Mouse (Mus musculus) kidney, postnatal 4 days (tissue): ENCODE measurements around the gene 1700024B05Rik.
"Not testable (repeated sequence)": the region's sequence is repeated elsewhere in the genome, so short reads cannot be mapped to it uniquely, and the experiment has no call there.

Source experiments
- DNase-seq, 2 experiments: peaks; one replicate each; pipeline ENCODE4 v3.0.0; 2021; ENCODE audit warnings: mixed read lengths in 2 of 2

1700024B05Rik gene

GRCm38 (mm10) chr14:41943695-41944094, at the start of gene 1700024B05Rik:
Gene 1700024B05Rik, plus strand, starts transcription at chr14:41943995.
- DNase-seq = not testable (repeated sequence)

DNA sequence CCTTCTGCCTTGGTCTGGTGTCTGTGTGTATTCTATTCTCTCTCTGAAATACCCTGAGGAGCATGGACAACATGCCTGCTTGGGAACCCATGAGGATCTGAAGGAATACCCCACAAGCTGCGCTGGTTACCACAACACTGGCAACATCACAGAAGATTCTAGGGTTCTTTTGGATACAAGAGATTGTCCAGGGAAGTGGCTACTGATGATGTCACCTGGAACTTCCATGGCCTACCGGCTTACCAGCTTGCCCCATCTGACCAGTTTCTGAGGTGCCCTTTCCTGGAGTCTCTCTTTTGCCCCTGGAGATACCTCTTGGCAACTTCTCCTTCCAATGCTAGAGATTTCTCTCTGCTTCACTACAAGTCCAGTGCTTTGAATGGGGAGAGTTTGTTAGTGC, 36.6 kb upstream of the 1700024B05Rik start, which contains the start of gene Gm7980:
Gene Gm7980, minus strand, starts transcription at position 101 of the 400 bp plus-strand sequence.
- DNase-seq = not testable (repeated sequence)

- DNase-seq = not testable (repeated sequence)
These were observed 19.1 kb upstream of the 1700024B05Rik start, which contains the start of gene 1700049E17Rik1 for GRCm38 (mm10) chr14:41924649-41925048. Gene 1700049E17Rik1, plus strand, starts transcription at chr14:41924949.

DNA sequence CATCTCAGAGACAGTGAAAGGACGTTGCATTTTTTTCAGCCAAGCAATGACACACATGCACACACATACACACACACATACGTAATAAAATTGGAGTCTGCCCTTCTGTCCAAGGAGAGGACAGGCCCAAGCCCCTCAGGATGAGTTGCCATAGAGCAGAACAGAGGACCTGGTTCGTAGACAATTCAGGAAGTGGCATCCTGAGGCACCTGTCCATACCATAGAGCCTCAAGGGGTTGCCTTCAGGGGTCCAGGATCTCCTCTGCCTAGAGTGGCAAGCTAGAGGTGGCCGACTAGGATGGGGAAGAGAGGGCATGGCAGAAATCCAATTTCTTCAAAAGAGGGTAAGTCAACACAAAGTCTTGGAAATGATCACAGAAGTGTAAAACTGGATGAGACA, 20.3 kb downstream of the 1700024B05Rik start:
- not testable (repeated sequence) for DNase-seq

DNA sequence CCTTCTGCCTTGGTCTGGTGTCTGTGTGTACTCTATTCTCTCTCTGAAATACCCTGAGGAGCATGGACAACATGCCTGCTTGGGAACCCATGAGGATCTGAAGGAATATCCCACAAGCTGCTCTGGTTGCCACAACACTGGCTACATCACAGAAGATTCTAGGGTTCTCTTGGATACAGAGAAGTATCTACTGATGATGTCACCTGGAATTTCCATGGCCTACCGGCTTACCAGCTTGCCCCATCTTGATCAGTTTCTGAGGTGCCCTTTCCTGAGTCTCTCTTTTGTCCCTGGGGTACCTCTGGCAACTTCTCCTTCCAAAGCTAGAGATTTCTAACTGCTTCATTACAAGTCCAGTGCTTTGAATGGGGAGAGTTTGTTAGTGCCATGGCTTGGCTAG, 24.0 kb downstream of the 1700024B05Rik start, which contains the start of gene Gm6401:
Gene Gm6401, minus strand, starts transcription at position 101 of the 400 bp plus-strand sequence.
- not testable (repeated sequence) for DNase-seq

- not testable (repeated sequence) for DNase-seq
These were observed 24.8 kb downstream of the 1700024B05Rik start for GRCm38 (mm10) chr14:41968596-41968995.

DNA sequence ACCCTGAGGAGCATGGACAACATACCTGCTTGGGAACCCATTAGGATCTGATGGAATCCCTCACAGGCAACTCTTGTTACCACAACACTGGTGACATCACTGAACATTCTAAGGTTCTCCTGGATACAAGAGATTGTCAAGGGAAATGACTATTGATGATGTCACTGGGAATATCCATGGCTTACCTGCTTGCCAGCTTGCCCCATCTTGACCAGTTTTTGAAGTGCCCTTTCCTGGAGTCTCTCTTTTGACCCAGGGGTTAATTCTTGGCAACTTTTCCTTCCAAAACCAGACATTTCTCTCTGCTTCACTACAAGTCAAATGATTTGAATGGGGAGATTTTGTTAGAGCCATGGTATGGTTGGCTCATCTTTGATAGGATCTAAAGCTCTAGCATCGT, 39.4 kb downstream of the 1700024B05Rik start, which contains the start of gene Gm3543:
Gene Gm3543, minus strand, starts transcription at position 101 of the 400 bp plus-strand sequence.
- not testable (repeated sequence) for DNase-seq
